Mouse (Mus musculus) embryonic facial prominence, embryonic 13.5 days (tissue): ENCODE data around the gene Smap2. TPM values are rescaled to one million over a fixed set of nuclear protein-coding genes. Genes with fewer than 3 reads are reported as not detected.
A peak's percentile ranks its signal among the peaks of the same experiment; 100 is the strongest.

Experiments
- ATAC-seq: fragments of 200-750 bp; cut with Nextera tagmentation; 2 replicates; pipeline ENCODE4 v1.8.0; 2017; ENCODE audit warnings: low read depth; ENCODE audit not compliant: insufficient number of reproducible peaks, insufficient read depth, low FRiP score, low TSS enrichment
- H3K27ac ChIP-seq: fragments of 300-500 bp; sonication (generic); 2 replicates; pipeline ENCODE4 v1.5.1; 2015; ENCODE audit warnings: moderate library complexity, mild to moderate bottlenecking, inconsistent platforms
- H3K27me3 ChIP-seq: fragments of 300-500 bp; sonication (generic); 2 replicates; pipeline ENCODE4 v1.6.1; 2015; ENCODE audit warnings: mild to moderate bottlenecking, inconsistent platforms
- H3K36me3 ChIP-seq: fragments of 300-500 bp; sonication (generic); 2 replicates; pipeline ENCODE4 v1.6.1; 2015; ENCODE audit warnings: mild to moderate bottlenecking, inconsistent platforms
- H3K4me1 ChIP-seq: fragments of 300-500 bp; sonication (generic); 2 replicates; pipeline ENCODE4 v1.6.1; 2015; ENCODE audit warnings: inconsistent platforms
- H3K4me2 ChIP-seq: fragments of 300-500 bp; sonication (generic); 2 replicates; pipeline ENCODE4 v1.6.1; 2015; ENCODE audit warnings: moderate library complexity, mild to moderate bottlenecking, inconsistent platforms
- H3K4me3 ChIP-seq: fragments of 300-500 bp; sonication (generic); 2 replicates; pipeline ENCODE4 v1.5.1; 2015; ENCODE audit warnings: mild to moderate bottlenecking, inconsistent platforms
- H3K9ac ChIP-seq: fragments of 300-500 bp; sonication (generic); 2 replicates; pipeline ENCODE4 v1.6.1; 2015; ENCODE audit warnings: mild to moderate bottlenecking, inconsistent platforms
- H3K9me3 ChIP-seq: fragments of 300-500 bp; sonication (generic); 2 replicates; pipeline ENCODE4 v1.6.1; 2016; ENCODE audit warnings: inconsistent platforms
- WGBS: fragments of 180-500 bp; shearing (Covaris S2); methylation state at CpG from one replicate; pipeline ENCODE4 v1.1.7; 2015; ENCODE audit warnings: mixed read lengths; 5-methylcytosine and 5-hydroxymethylcytosine counted together
- polyA plus RNA-seq: library from polyadenylated mRNA; unstranded; fragments of >200 nt; fragmentation: Nextera tagmentation; extraction: Ambion mirVana; gene quantifications from 2 replicates; pipeline ENCODE4 v1.2.1, GENCODE M21; 2015

Gene Smap2
- polyA plus RNA-seq, 1 experiment from 2014 or later, result 13.7 TPM

- 39% methylated on average over 8 of the region's 8 CpGs for WGBS
- Histone ChIP-seq H3K4me2 (no peak overlapping the region), H3K9ac (peak overlapping the region; percentile 27; the same call in 1 of the 2 replicates), H3K27me3 (no peaks in the 10 kb centered on the region), H3K36me3 (no peaks in the 10 kb centered on the region), H3K4me1 (peaks cover 22% of the 10 kb centered on the region), H3K4me3 (no peak overlapping the region), H3K27ac (no peak overlapping the region), H3K9me3 (no peaks in the 10 kb centered on the region)
- no peak for ATAC-seq
These were observed 14.5 kb downstream of the Smap2 start for GRCm38 (mm10) chr4:121002400-121003171.

GRCm38 (mm10) chr4:121001659-121002058, 15.4 kb downstream of the Smap2 start:
- no peaks in the 10 kb centered on the region for H3K36me3 ChIP-seq
- WGBS, result 70% methylated on average over 1 of the region's 1 CpGs
- H3K4me2 ChIP-seq, result no peak overlapping the region
- H3K9me3 ChIP-seq, result no peaks in the 10 kb centered on the region
- no peak overlapping the region for H3K27ac ChIP-seq
- no peak overlapping the region for H3K4me3 ChIP-seq
- peaks cover 22% of the 10 kb centered on the region for H3K4me1 ChIP-seq
- H3K9ac ChIP-seq, result no peak overlapping the region
- H3K27me3 ChIP-seq, result no peaks in the 10 kb centered on the region
- no peak for ATAC-seq

- no peak overlapping the region for H3K4me2 ChIP-seq
- WGBS, result 70% methylated on average over 2 of the region's 2 CpGs
- no peaks in the 10 kb centered on the region for H3K36me3 ChIP-seq
- no peak for ATAC-seq
- H3K4me3 ChIP-seq, result no peak overlapping the region
- no peaks in the 10 kb centered on the region for H3K27me3 ChIP-seq
- no peak overlapping the region for H3K27ac ChIP-seq
- H3K9ac ChIP-seq, result no peak overlapping the region
- peaks cover 22% of the 10 kb centered on the region for H3K4me1 ChIP-seq
- H3K9me3 ChIP-seq, result no peaks in the 10 kb centered on the region
These were observed 16.0 kb downstream of the Smap2 start for GRCm38 (mm10) chr4:121001042-121001441.

- 66% methylated on average over 1 of the region's 1 CpGs for WGBS
- H3K27ac ChIP-seq, result no peak overlapping the region; the same call in 1 of the 2 replicates
These were observed 21.1 kb downstream of the Smap2 start for GRCm38 (mm10) chr4:120995911-120996310.

GRCm38 (mm10) chr4:120993025-120993424, 24.0 kb downstream of the Smap2 start:
- Histone ChIP-seq H3K4me3 (no peak overlapping the region), H3K27me3 (no peaks in the 10 kb centered on the region), H3K4me2 (no peak overlapping the region), H3K27ac (no peak overlapping the region), H3K9ac (no peak overlapping the region), H3K4me1 (no peaks in the 10 kb centered on the region), H3K9me3 (no peaks in the 10 kb centered on the region), H3K36me3 (no peaks in the 10 kb centered on the region)
- no peak for ATAC-seq
- WGBS, result 83% methylated on average over 1 of the region's 1 CpGs

More at GRCm38 (mm10) chr4:120995911-120996310, 21.1 kb downstream of the Smap2 start:
- no peak overlapping the region for H3K4me3 ChIP-seq
- H3K36me3 ChIP-seq, result no peaks in the 10 kb centered on the region
- ATAC-seq, result no peak
- H3K4me1 ChIP-seq, result no peaks in the 10 kb centered on the region
- H3K9ac ChIP-seq, result no peak overlapping the region
- no peak overlapping the region for H3K4me2 ChIP-seq
- H3K9me3 ChIP-seq, result no peaks in the 10 kb centered on the region
- H3K27me3 ChIP-seq, result no peaks in the 10 kb centered on the region

GRCm38 (mm10) chr4:120992284-120992683, 24.8 kb downstream of the Smap2 start:
- WGBS, result 66% methylated on average over 2 of the region's 2 CpGs
- Histone ChIP-seq H3K4me1 (no peaks in the 10 kb centered on the region), H3K9ac (no peak overlapping the region), H3K9me3 (no peaks in the 10 kb centered on the region), H3K27me3 (no peaks in the 10 kb centered on the region), H3K27ac (no peak overlapping the region), H3K36me3 (no peaks in the 10 kb centered on the region), H3K4me3 (no peak overlapping the region), H3K4me2 (no peak overlapping the region)
- no peak for ATAC-seq

GRCm38 (mm10) chr4:120987319-120987718, 29.7 kb downstream of the Smap2 start:
- H3K4me1 ChIP-seq, result no peaks in the 10 kb centered on the region
- no peak overlapping the region for H3K9ac ChIP-seq
- H3K27ac ChIP-seq, result no peak overlapping the region
- ATAC-seq, result no peak
- H3K36me3 ChIP-seq, result peaks cover 14% of the 10 kb centered on the region
- no peak overlapping the region for H3K4me2 ChIP-seq
- no peaks in the 10 kb centered on the region for H3K9me3 ChIP-seq
- no peak overlapping the region for H3K4me3 ChIP-seq
- no peaks in the 10 kb centered on the region for H3K27me3 ChIP-seq
- WGBS, result 72% methylated on average over 4 of the region's 4 CpGs

- H3K9me3 ChIP-seq, result no peaks in the 10 kb centered on the region
- H3K4me1 ChIP-seq, result no peaks in the 10 kb centered on the region
- H3K4me3 ChIP-seq, result no peak overlapping the region
- no peak overlapping the region for H3K4me2 ChIP-seq
- 26% methylated on average over 6 of the region's 6 CpGs for WGBS
- no peak overlapping the region for H3K9ac ChIP-seq
- no peak for ATAC-seq
- peaks cover 17% of the 10 kb centered on the region for H3K36me3 ChIP-seq
- H3K27me3 ChIP-seq, result no peaks in the 10 kb centered on the region
- H3K27ac ChIP-seq, result no peak overlapping the region
These were observed 30.6 kb downstream of the Smap2 start for GRCm38 (mm10) chr4:120986446-120986845.

- Histone ChIP-seq H3K4me1 (no peaks in the 10 kb centered on the region), H3K4me2 (no peak overlapping the region), H3K9ac (no peak overlapping the region), H3K4me3 (no peak overlapping the region), H3K27me3 (no peaks in the 10 kb centered on the region), H3K36me3 (peaks cover 32% of the 10 kb centered on the region), H3K27ac (no peak overlapping the region), H3K9me3 (no peaks in the 10 kb centered on the region)
- no peak for ATAC-seq
- 90% methylated on average over 3 of the region's 3 CpGs for WGBS
These were observed 38.8 kb downstream of the Smap2 start for GRCm38 (mm10) chr4:120978221-120978620.

GRCm38 (mm10) chr4:120975428-120975734, 41.7 kb downstream of the Smap2 start:
- Histone ChIP-seq H3K27me3 (no peaks in the 10 kb centered on the region), H3K36me3 (peaks cover 49% of the 10 kb centered on the region), H3K4me1 (no peaks in the 10 kb centered on the region), H3K4me2 (no peak overlapping the region), H3K9ac (no peak overlapping the region), H3K9me3 (no peaks in the 10 kb centered on the region), H3K4me3 (no peak overlapping the region), H3K27ac (no peak overlapping the region)
- no peak for ATAC-seq
- WGBS, result 87% methylated on average over 4 of the region's 4 CpGs

GRCm38 (mm10) chr4:120974711-120975427, 42.2 kb downstream of the Smap2 start:
- 82% methylated on average over 11 of the region's 11 CpGs for WGBS
- no peaks in the 10 kb centered on the region for H3K27me3 ChIP-seq
- H3K27ac ChIP-seq, result no peak overlapping the region
- ATAC-seq, result no peak
- no peak overlapping the region for H3K4me3 ChIP-seq
- no peak overlapping the region for H3K9ac ChIP-seq
- H3K4me1 ChIP-seq, result no peaks in the 10 kb centered on the region
- no peaks in the 10 kb centered on the region for H3K9me3 ChIP-seq
- peaks cover 50% of the 10 kb centered on the region for H3K36me3 ChIP-seq
- H3K4me2 ChIP-seq, result no peak overlapping the region

- Histone ChIP-seq H3K9ac (no peak overlapping the region), H3K27me3 (no peaks in the 10 kb centered on the region), H3K36me3 (peaks cover 65% of the 10 kb centered on the region), H3K4me3 (no peak overlapping the region), H3K27ac (no peak overlapping the region), H3K9me3 (no peaks in the 10 kb centered on the region), H3K4me1 (no peaks in the 10 kb centered on the region), H3K4me2 (no peak overlapping the region)
- WGBS, result 87% methylated on average over 8 of the region's 8 CpGs
- no peak for ATAC-seq
These were observed 45.2 kb downstream of the Smap2 start for GRCm38 (mm10) chr4:120971842-120972241.
